Mouse (Mus musculus): ENCODE data around the gene Gm8251. TPM values are rescaled to one million over a fixed set of nuclear protein-coding genes. Genes with fewer than 3 reads are reported as not detected.

Gm8251 gene
- polyA plus RNA-seq, 1 experiment from 2014 or later, result 0.11 TPM

DNA sequence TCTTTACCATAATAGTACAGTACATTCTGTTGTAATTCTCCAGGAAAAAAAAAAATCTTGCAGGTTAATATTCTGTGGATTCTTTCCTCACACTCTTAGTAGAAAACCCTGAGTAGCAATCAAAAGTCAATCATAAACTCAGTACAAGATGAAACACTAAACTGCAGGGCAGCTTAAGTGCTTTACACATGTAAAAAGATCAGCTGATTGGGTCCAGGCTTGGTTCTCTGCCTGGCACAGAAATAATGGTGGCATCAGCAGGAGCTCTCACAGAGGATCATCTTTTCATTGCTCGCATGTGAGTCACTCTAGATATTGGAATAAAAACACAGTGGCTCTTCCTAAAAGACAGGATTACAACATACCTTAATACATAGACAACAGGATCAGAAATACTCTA is 34.1 kb downstream of the Gm8251 start:
- Histone ChIP-seq H3K27me3 (ENCODE audit: low read depth, poor library complexity, severe bottlenecking) (no peaks in the 10 kb centered on the region), H3K36me3 (no peaks in the 10 kb centered on the region), H3K9me3 (replicated peaks) (no peaks in the 10 kb centered on the region), H3K4me3 (no peak overlapping the region), H3K27ac (no peak overlapping the region), H3K4me1 (no peaks in the 10 kb centered on the region)
- DNase-seq (ENCODE audit: low spot score), result no peak
- 98% methylated on average over 1 of the region's 1 CpGs for WGBS

DNA sequence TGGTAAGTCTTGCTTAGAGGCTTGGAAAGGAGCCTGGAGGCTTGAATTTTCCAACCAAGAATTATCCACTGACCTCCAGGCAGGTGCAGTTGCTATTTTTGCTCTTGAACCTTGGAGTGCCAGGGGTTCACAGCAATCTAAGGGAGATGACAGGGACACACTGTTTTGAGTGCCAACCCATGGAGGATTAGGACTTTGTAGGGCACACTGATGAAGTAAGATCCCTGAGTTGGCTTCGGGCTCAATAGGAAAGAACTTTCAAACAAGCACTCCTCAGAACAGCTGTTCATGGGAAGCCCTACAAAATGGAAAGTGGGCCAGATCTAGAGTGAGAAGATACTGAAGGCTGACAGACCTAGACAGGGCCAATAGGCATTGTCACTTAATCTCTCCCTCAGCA is 39.1 kb downstream of the Gm8251 start:
- WGBS, result 97% methylated on average over 1 of the region's 1 CpGs
- no peaks in the 10 kb centered on the region for H3K9me3 ChIP-seq (replicated peaks)

DNA sequence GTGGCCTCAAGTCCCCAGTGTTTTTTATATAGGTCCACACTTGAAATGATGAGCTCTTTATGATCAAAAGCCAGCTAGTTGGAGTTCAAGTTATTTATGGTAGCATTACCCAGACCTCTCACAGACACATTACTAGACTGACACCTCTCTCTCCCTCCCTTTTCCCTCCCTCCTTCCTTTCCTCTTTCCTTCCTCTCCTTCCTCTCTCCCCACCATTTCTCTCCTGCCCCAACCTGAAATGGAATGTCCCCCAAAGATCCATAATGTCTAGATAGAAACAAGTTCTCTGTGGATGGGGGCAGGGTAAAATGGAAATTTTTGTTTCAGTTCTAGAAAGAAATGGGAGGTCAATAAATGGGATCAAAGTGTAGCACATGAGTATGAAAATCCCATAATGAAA is 41.8 kb downstream of the Gm8251 start, which contains the start of gene Mettl21c:
TSS of gene Mettl21c (minus strand) at position 101 of the 400 bp plus-strand sequence.
- no peaks in the 10 kb centered on the region for H3K4me1 ChIP-seq
- no peaks in the 10 kb centered on the region for H3K27me3 ChIP-seq (ENCODE audit: low read depth, poor library complexity, severe bottlenecking)
- DNase-seq (ENCODE audit: low spot score), result no peak
- H3K36me3 ChIP-seq, result no peaks in the 10 kb centered on the region
- H3K9me3 ChIP-seq (replicated peaks), result no peaks in the 10 kb centered on the region
- H3K27ac ChIP-seq, result no peak within 1 kb of the TSS
- no peak within 1 kb of the TSS for H3K4me3 ChIP-seq

More for the DNA sequence above, 39.1 kb downstream of the Gm8251 start:
- Histone ChIP-seq H3K27me3 (ENCODE audit: low read depth, poor library complexity, severe bottlenecking) (no peaks in the 10 kb centered on the region), H3K27ac (no peak overlapping the region), H3K4me1 (no peaks in the 10 kb centered on the region), H3K4me3 (no peak overlapping the region), H3K36me3 (no peaks in the 10 kb centered on the region)
- DNase-seq (ENCODE audit: low spot score), result no peak

DNA sequence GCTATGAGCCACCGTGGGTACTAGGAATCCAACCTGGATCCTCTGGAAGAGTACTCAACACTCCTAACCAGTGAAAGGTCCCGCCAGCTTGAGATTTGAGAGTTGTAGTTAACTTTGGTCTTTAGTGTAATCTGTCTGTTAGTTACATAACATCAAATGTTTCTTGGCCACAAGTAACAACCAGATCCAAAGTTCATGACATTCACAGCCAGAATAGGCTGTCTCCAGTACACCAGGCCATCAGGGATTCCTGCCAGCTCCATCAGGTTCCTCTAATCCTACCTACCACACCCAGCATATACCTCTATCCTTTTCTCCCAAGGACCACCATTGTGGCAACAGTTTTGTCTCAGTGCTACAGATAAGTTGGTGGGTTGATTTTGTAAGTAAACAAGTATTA is 46.2 kb downstream of the Gm8251 start:
- H3K9me3 ChIP-seq (replicated peaks), result no peaks in the 10 kb centered on the region
- H3K4me3 ChIP-seq, result no peak overlapping the region
- no peaks in the 10 kb centered on the region for H3K27me3 ChIP-seq (ENCODE audit: low read depth, poor library complexity, severe bottlenecking)
- no peaks in the 10 kb centered on the region for H3K4me1 ChIP-seq
- DNase-seq (ENCODE audit: low spot score), result no peak
- H3K36me3 ChIP-seq, result no peaks in the 10 kb centered on the region
- WGBS, result 94% methylated on average over 2 of the region's 2 CpGs
- no peak overlapping the region for H3K27ac ChIP-seq

Other genes with a start within 250 kb of the Gm8251 start
- gene Uxs1, start 234.1 kb downstream of the Gm8251 start, polyA plus RNA-seq (2016; fragmentation: Nextera tagmentation; extraction: Ambion mirVana), result 21.2 and 22.5 TPM in 2 replicates
- gene Tpp2, start 128.3 kb downstream of the Gm8251 start, polyA plus RNA-seq (2016; fragmentation: Nextera tagmentation; extraction: Ambion mirVana), result 70.7 and 77.7 TPM in 2 replicates
- 0.31 and 0.58 TPM in 2 replicates for gene Mettl21c, start 41.9 kb downstream of the Gm8251 start, polyA plus RNA-seq (2016; fragmentation: Nextera tagmentation; extraction: Ambion mirVana)
- gene Tex30, start 40.5 kb upstream of the Gm8251 start, polyA plus RNA-seq (2016; fragmentation: Nextera tagmentation; extraction: Ambion mirVana), result 92.5 and 111 TPM in 2 replicates
- gene Kdelc1, start 56.9 kb upstream of the Gm8251 start, polyA plus RNA-seq (2016; fragmentation: Nextera tagmentation; extraction: Ambion mirVana), result 77.8 and 80.8 TPM in 2 replicates
- gene Bivm, start 57.0 kb upstream of the Gm8251 start, polyA plus RNA-seq (2016; fragmentation: Nextera tagmentation; extraction: Ambion mirVana), result 26.5 and 28.3 TPM in 2 replicates
- gene Ercc5, start 85.8 kb upstream of the Gm8251 start, polyA plus RNA-seq (2016; fragmentation: Nextera tagmentation; extraction: Ambion mirVana), result 19.3 and 21.7 TPM in 2 replicates
- gene Mettl21e, start 157.0 kb upstream of the Gm8251 start, polyA plus RNA-seq (2016; fragmentation: Nextera tagmentation; extraction: Ambion mirVana), result not detected in 2 replicates

All from limb, embryonic 10.5 days (tissue).